Mouse (Mus musculus): ENCODE data around the gene Snx29.

- TF ChIP-seq POLR2A (IDR thresholded peaks at IDR 0.05; ENCODE audit: borderline replicate concordance, low read depth, low read length) (no peak), CTCF (IDR thresholded peaks at IDR 0.05; ENCODE audit: low read depth, low read length) (no peak)
These were observed 303.3 kb downstream of the Snx29 start for GRCm38 (mm10) chr16:11626004-11626481.
